Mouse (Mus musculus) kidney, embryonic 16.5 days (tissue): ENCODE measurements around the gene Ncam1. TPM values are rescaled to one million over a fixed set of nuclear protein-coding genes. Genes with fewer than 3 reads are reported as not detected.

ENCODE experiments used
- ATAC-seq: fragments of 200-750 bp; cut with Nextera tagmentation; 2 replicates; pipeline ENCODE4 v1.8.0; 2017; ENCODE audit warnings: moderate TSS enrichment; ENCODE audit not compliant: low FRiP score, low TSS enrichment
- H3K27ac ChIP-seq: fragments of 300-500 bp; sonication (generic); 2 replicates; pipeline ENCODE4 v1.5.1; 2014; ENCODE audit warnings: low read length
- H3K27me3 ChIP-seq: fragments of 300-500 bp; sonication (generic); 2 replicates; pipeline ENCODE4 v1.6.1; 2014; ENCODE audit warnings: low read length, control low read depth, mixed read lengths; ENCODE audit not compliant: insufficient read depth
- H3K36me3 ChIP-seq: fragments of 300-500 bp; sonication (generic); 2 replicates; pipeline ENCODE4 v1.6.1; 2014; ENCODE audit warnings: low read length, control low read depth, mixed read lengths; ENCODE audit not compliant: insufficient read depth
- H3K4me1 ChIP-seq: fragments of 300-500 bp; sonication (generic); 2 replicates; pipeline ENCODE4 v1.6.1; 2014; ENCODE audit warnings: low read length, control low read depth, mixed read lengths; ENCODE audit not compliant: insufficient read depth
- H3K4me2 ChIP-seq: fragments of 300-500 bp; sonication (generic); replicated peaks from 2 replicates; pipeline ENCODE4 v1.6.1; 2014; ENCODE audit warnings: low read depth, low read length
- H3K4me3 ChIP-seq: fragments of 300-500 bp; sonication (generic); 2 replicates; pipeline ENCODE4 v1.5.1; 2014; ENCODE audit warnings: mild to moderate bottlenecking, low read length
- H3K9ac ChIP-seq: fragments of 300-500 bp; sonication (generic); replicated peaks from 2 replicates; pipeline ENCODE4 v1.6.1; 2014; ENCODE audit warnings: low read length
- H3K9me3 ChIP-seq: fragments of 300-500 bp; sonication (generic); 2 replicates; pipeline ENCODE4 v1.6.1; 2016; ENCODE audit warnings: low read length, control low read depth
- WGBS: fragments of 180-500 bp; shearing (Covaris S2); extraction: QIAGEN DNeasy Blood & Tissue Kit; methylation state at CpG from one replicate; pipeline ENCODE4 v1.1.7; 2014; 5-methylcytosine and 5-hydroxymethylcytosine counted together
- polyA plus RNA-seq: library from polyadenylated mRNA; unstranded; fragments of >200 nt; fragmentation: Nextera tagmentation; extraction: Ambion mirVana; gene quantifications from 2 replicates; pipeline ENCODE4 v1.2.1, GENCODE M21; 2015

Gene Ncam1
- polyA plus RNA-seq, 1 experiment from 2014 or later, result 137 TPM

DNA sequence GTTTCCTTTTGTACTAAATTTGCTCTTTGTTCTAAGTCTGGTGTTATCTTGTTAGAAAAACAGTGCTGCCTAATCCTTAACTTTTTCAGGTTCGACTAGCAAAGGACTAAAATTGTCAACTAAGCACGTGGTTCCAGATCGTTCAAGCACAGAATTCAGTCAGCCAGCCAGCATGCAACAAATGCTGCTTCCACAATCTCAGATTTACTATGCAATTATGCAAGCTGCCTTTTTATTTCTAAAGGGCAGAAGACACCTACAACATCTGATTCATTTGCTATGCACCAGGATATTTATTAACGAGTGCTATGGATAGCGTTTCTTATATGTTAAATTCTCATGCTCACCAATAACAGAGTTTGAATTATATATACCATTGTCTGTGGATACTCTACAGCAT, 2.8 kb downstream of the Ncam1 start:
- no peak for ATAC-seq
- Histone ChIP-seq H3K4me3 (no peak overlapping the region), H3K4me2 (no peak overlapping the region; the same call in 1 of the 2 replicates), H3K27ac (no peak overlapping the region), H3K4me1 (peaks cover 19% of the 10 kb centered on the region), H3K36me3 (no peaks in the 10 kb centered on the region), H3K27me3 (no peaks in the 10 kb centered on the region), H3K9ac (no peak overlapping the region), H3K9me3 (no peaks in the 10 kb centered on the region)
- WGBS, result 37% methylated on average over 5 of the region's 5 CpGs

DNA sequence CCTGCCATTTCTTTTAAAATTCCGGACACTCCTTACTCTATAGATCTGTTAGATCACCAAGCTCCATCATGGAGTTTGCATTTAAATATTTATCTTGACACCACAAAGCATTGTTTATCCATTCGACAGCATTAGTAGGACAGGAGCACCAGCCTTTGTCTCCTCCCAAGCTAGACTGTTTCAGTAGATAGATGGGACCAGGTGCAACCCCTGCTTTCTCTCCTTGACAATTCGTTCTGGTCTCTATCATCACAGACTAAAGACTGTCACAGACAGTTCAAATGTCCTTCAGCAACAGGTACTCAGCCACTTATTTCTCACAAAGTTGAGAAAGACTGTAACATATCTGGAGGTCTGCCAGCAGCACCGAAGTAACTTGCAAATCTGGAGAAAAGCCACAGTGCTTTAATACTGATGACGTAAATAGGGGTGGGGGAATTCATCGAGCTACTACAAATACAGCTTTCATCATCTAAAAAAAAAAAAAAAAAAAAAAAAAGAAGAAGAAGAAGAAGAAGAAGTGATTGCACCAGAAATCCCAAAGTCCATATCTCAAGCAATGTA, 4.7 kb downstream of the Ncam1 start:
- Histone ChIP-seq H3K27ac (no peak overlapping the region), H3K4me1 (peaks cover 19% of the 10 kb centered on the region), H3K27me3 (no peaks in the 10 kb centered on the region), H3K4me3 (no peak overlapping the region), H3K36me3 (no peaks in the 10 kb centered on the region), H3K9ac (no peak overlapping the region), H3K4me2 (no peak overlapping the region), H3K9me3 (no peaks in the 10 kb centered on the region)
- no peak for ATAC-seq
- WGBS, result 56% methylated on average over 6 of the region's 6 CpGs

DNA sequence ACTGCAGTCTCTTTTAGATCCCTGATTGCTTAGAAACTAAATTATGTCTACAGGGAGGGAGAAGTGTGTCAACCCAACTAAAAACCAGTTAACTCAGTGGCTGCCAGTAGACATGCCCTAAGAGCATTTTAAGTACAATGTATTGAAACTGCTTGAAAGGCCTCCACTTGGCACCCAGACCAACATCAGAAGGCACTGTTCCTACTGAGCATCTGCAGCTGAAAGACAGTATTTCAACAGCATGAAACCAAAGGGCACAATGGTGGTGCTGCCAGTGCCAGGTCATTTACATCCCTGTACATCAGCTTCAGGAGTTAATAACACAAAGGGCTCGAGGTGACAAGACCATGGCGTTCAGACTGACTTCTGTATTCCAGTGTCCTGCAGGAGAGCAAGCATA, 5.5 kb downstream of the Ncam1 start:
- Histone ChIP-seq H3K4me2 (no peak overlapping the region), H3K9me3 (no peaks in the 10 kb centered on the region), H3K27ac (no peak overlapping the region), H3K4me1 (peaks cover 22% of the 10 kb centered on the region), H3K27me3 (no peaks in the 10 kb centered on the region), H3K36me3 (no peaks in the 10 kb centered on the region), H3K9ac (no peak overlapping the region), H3K4me3 (no peak overlapping the region)
- 71% methylated on average over 2 of the region's 2 CpGs for WGBS
- no peak for ATAC-seq

DNA sequence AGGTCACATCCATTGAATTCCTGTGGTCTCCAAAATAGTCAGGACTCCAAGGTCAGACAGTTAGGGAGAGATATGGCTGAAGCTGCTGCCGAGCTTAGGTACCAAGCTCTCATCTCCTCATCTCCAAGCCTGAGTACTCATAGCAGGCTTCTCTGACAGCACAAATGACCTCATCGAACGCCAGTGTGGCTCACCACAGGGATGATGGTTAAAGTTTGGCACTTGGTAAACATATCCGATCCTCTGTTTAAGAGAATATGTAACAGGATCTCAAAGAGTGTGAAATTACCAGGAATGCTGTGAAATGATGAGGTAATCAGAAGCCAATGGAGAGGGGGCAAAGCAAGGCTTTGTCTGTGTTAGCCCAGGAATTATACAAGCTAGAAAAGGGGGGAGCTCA, 6.1 kb downstream of the Ncam1 start:
- Histone ChIP-seq H3K27ac (no peak overlapping the region), H3K9ac (no peak overlapping the region), H3K36me3 (no peaks in the 10 kb centered on the region), H3K4me3 (no peak overlapping the region), H3K4me2 (no peak overlapping the region), H3K4me1 (peaks cover 22% of the 10 kb centered on the region), H3K27me3 (no peaks in the 10 kb centered on the region), H3K9me3 (no peaks in the 10 kb centered on the region)
- 61% methylated on average over 4 of the region's 4 CpGs for WGBS
- ATAC-seq, result no peak

DNA sequence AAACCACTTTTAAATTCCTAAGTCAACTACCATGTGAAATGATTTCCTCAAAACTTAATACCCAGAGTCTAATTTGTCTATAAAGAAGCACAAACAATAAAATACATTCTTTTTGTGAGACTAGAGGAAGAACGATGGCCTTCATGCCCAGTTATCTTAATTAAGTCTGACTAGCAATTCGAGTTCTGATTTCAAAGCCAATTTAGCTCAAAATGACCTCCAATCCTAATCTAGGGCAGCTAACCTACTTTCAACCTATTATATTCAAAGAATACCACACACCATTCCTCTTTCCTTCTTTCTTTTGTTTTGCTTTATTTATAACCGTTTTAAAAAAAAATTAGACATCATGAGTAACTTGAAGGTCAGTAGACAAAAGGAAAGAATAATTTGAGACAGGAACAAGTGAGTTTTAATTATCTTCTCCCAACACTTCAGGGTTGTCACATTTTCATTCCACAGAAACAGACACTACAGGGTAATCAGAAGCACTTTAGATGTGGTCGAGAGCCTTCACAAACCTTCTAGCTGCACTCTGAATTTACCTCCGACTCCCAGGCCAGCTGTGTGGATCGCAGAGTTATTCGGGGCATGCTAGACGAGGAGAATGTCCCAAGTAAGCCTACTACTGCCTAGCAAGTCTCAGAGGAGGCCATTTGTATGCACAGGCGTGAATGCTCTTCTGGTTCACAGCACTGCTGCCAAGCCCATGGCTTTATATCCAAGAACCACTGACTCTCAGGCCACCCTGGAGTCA, 17.5 kb downstream of the Ncam1 start:
- Histone ChIP-seq H3K9ac (no peak overlapping the region), H3K36me3 (no peaks in the 10 kb centered on the region), H3K4me3 (no peak overlapping the region), H3K9me3 (peaks cover 6% of the 10 kb centered on the region), H3K27me3 (no peaks in the 10 kb centered on the region), H3K27ac (no peak overlapping the region), H3K4me2 (no peak overlapping the region), H3K4me1 (no peaks in the 10 kb centered on the region)
- ATAC-seq, result no peak
- WGBS, result 83% methylated on average over 9 of the region's 9 CpGs

DNA sequence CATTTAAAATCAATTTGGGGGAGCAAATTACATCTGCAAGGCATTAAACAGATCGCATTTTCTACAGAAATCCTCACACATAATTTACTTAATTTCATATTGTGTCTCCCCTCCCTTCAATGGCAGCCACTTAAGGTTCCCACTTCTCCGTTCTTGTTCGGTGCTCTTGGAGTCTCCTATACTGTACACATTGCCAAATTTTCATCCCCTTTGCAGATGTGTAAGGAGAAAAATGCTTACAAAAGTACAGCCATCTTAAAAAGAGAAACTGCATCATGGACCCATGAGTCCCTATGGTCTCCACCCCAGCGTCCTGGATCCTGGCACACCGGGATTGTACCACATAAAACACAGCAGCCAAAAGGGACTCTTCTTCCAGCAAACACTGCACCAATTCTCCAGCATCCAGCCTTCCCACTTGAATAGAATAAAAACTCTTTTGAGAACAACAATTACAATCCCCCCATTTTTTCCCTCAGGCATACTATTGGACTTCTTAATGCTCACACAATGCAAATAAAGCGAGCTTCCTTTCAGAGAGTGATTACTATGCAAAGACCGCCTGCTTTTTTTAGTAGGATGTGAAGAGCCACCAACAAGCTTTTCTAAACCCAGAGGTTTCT, 21.6 kb downstream of the Ncam1 start:
- no peak for ATAC-seq
- no peak overlapping the region for H3K4me2 ChIP-seq

DNA sequence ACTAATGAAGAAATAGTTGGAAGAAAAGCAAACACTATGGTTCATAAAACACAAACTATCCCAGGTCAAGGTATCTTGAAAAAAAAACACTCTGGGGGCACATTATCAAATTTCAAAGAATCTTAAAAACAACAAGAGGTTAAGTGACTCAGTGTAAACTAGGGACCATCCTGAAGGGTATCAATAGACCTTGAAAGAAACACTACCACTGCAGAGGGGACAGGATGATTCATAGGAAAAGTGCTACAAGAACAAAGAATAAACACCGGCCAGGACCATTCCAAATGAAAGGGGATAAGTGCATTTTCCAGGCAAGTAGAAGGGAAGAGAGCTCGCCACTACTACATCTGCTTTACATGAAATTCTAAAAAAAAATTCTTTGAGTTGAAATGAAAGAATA, 32.1 kb downstream of the Ncam1 start:
- peaks cover 8% of the 10 kb centered on the region for H3K4me1 ChIP-seq
- no peak overlapping the region for H3K9ac ChIP-seq
- no peak overlapping the region for H3K4me3 ChIP-seq
- 14% methylated on average over 2 of the region's 2 CpGs for WGBS
- H3K36me3 ChIP-seq, result no peaks in the 10 kb centered on the region
- no peak overlapping the region for H3K4me2 ChIP-seq
- no peaks in the 10 kb centered on the region for H3K27me3 ChIP-seq
- H3K27ac ChIP-seq, result no peak overlapping the region
- no peaks in the 10 kb centered on the region for H3K9me3 ChIP-seq
- no peak for ATAC-seq

More for the DNA sequence above, 21.6 kb downstream of the Ncam1 start:
- no peaks in the 10 kb centered on the region for H3K36me3 ChIP-seq
- H3K9me3 ChIP-seq, result no peaks in the 10 kb centered on the region
- no peak overlapping the region for H3K4me3 ChIP-seq
- no peak overlapping the region for H3K9ac ChIP-seq
- 82% methylated on average over 7 of the region's 7 CpGs for WGBS
- peaks cover 12% of the 10 kb centered on the region for H3K4me1 ChIP-seq
- no peaks in the 10 kb centered on the region for H3K27me3 ChIP-seq
- no peak overlapping the region for H3K27ac ChIP-seq

DNA sequence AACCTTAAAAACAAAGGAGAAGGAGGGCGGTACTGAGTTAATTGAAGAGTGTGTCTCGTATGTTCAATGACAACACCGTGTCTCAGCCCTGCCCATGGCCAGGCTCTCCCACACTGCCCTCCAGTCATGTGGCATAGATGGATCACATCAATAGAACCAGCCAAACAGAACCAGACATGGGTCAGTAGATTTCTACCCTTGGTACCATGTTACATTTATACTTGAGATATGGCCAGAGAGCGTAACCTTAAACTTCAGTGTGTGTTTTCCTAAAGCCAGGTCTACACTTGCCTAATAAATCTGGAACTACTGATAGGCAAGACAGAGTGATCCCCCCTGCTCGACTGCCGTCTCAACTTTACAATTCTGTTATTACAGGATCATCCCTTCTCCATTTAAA, 38.2 kb downstream of the Ncam1 start:
- 42% methylated on average over 6 of the region's 6 CpGs for WGBS
- H3K36me3 ChIP-seq, result no peaks in the 10 kb centered on the region

DNA sequence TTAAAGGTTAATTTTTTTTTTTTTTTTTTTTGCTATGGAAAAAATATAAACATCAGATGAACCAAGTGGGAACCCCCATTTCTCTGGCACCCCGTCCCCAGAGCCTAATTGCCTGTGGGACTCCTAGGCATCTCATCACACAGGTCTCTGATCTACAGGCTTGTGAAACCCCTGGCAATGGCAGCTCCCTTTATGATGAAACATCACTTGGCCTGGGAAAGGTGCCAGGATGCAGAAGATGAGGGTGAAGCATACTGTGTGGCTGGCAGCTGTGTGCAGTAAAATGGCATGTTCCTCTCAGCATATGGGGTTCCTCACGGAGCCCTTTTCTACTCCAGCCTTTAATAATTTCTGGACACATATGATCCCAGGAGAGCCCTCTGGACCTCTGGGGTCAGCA, 40.3 kb downstream of the Ncam1 start:
- Histone ChIP-seq H3K4me2 (no peak overlapping the region), H3K36me3 (no peaks in the 10 kb centered on the region), H3K27me3 (no peaks in the 10 kb centered on the region), H3K4me3 (no peak overlapping the region), H3K4me1 (peaks cover 36% of the 10 kb centered on the region), H3K9ac (no peak overlapping the region), H3K9me3 (no peaks in the 10 kb centered on the region), H3K27ac (peak overlapping the region; percentile 6; the same call in 1 of the 2 replicates)
- peak; percentile 28 for ATAC-seq
- 46% methylated on average over 2 of the region's 2 CpGs for WGBS

More for the DNA sequence above, 38.2 kb downstream of the Ncam1 start:
- H3K4me2 ChIP-seq, result no peak overlapping the region
- no peak overlapping the region for H3K4me3 ChIP-seq
- H3K4me1 ChIP-seq, result peaks cover 29% of the 10 kb centered on the region
- no peak overlapping the region for H3K9ac ChIP-seq
- H3K27ac ChIP-seq, result no peak overlapping the region
- H3K27me3 ChIP-seq, result no peaks in the 10 kb centered on the region
- ATAC-seq, result peak; percentile 90
- no peaks in the 10 kb centered on the region for H3K9me3 ChIP-seq

DNA sequence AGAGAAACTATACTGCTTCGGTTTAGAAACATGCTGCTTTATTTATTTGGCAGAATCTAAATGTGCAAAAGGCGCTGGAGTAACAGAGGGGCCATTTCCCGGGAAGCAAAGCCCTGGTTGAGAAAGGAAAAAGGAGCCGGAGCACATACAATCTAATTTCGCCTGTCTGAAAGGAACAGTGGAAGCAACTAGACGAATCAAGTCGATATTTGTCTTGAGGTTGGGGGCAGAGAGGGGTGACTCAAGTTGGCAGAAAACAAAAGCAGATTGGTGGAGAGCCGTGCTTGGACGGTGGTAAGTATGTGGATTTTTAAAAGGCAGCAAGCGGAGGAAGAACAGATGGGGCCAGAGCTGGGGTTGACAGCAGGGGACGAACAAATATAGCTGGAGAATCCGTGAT, 40.7 kb downstream of the Ncam1 start:
- Histone ChIP-seq H3K9me3 (no peaks in the 10 kb centered on the region), H3K36me3 (no peaks in the 10 kb centered on the region), H3K9ac (no peak overlapping the region), H3K27me3 (no peaks in the 10 kb centered on the region), H3K4me2 (no peak overlapping the region), H3K4me1 (peaks cover 37% of the 10 kb centered on the region), H3K4me3 (no peak overlapping the region), H3K27ac (peak overlapping the region; percentile 56)
- 54% methylated on average over 12 of the region's 12 CpGs for WGBS
- no peak for ATAC-seq
